Mouse (Mus musculus) cerebellum, adult 11 months (tissue): ENCODE measurements around the gene B4galt2.

Experiments used
- DNase-seq: peaks from one replicate; pipeline ENCODE4 v3.0.0; 2022

B4galt2 gene

DNA sequence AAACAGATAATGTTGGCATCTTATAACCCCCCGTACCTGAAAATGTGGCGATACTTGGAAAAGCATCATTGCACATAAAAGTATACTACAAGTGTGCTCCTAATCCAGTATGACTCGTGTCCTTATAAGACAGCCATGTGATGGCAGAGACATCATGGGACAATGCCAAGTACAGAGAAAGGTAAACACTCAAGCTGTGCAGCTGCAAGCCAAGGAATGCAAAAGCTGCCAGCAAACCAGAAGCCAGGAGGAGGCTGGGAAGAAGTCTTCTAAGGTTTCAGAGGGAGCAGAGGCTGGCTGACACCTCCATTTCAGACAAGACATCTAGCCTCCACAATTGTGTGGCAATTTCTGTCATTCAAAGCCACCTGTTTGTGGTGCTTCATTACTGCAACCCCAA is 22.9 kb upstream of the B4galt2 start:
- DNase-seq = no peak

DNA sequence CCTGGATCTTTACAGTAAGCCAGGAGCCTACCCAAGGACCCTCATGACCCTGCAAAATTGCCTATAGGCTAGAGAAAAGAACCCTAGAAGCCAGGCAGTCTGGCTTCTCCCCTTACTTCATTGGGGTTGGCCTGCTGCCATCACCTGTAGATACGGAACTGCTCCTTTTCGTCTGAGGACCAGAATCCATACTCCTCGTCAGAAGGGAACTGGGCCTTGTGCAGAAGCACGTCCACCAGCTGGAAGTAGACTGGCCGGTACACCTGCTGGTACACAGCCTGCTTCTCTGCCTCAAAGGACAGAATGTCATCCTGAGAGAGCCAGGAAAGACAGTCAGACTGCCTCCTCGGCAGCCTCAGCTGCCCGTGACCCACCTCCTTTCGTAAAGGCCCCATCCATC is 21.5 kb upstream of the B4galt2 start:
- no peak for DNase-seq

DNA sequence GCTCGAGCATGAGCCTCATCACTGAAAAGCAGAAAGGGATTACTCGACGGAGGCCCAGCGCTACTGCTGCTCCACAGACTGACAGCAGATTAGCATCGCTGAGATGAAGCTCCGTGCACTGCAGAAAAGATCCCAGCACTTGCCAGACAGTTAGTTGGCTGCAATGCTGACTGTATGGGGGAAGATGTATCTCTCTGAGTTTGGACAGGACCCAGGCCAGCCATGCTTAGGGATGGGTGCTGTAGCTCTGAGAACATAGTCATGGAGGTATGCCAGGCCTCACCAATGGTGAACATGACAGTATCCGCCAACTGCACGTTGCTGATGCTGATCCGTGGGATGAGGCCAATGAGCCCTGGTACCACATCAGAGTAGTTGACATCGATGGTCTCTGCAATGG is 20.8 kb upstream of the B4galt2 start:
- no peak for DNase-seq

DNA sequence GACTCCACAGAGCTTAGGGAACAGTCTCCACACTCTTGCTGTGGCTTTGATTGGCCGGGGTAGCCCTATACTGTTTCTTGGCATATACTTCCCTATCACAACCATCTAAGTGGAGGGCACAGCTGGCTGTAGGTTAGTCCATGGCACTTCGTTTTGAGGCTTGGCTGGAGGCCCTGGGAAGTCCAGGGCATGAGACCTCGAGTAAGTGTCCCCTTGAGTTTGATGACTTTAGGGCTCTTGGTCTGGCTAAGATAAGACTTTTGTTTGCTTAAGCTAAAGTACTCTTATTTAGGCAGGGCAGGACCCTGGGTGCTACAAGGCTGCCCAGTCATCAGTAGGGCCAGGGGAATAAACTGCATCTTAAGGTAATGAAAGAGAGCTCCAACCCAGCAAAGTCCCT is 14.8 kb upstream of the B4galt2 start:
- no peak for DNase-seq

DNA sequence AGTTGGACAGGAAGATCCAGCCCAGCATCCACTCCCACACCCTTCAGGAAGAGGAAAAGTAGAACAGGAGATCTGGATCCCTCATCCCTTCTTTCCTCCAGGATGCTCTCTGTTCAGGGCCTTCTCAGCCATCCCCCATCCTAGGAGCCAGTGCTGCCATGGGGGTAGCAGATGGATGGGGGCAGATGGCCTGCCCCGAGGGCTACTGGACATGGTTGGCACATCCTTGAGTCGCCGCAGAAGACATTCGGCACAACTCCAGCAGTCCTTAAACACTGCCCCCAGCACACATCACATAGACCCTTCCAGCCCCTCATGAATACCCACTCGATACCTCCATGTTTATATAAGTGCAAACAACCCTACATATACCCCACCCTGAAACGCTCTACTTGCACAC is 12.7 kb upstream of the B4galt2 start:
- DNase-seq = peak; percentile 68

DNA sequence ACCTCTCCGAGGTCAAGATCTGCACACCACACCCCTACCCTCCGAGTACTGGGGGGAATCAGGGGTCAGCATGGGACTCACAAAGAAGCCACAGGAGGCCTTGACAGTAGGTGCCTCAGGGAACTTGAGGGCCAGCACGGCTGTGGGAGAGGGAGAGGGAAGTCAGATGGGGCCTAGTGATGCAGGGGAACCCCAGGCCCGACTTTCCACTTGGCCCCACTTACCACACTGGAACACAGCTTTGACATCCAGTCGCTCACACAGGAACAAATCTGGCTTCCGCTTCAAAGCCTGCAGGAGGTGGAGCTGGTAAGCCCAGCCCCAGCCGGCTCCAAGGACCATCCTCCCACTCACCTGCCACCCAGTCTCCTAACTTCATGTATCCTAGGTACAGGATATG is 12.1 kb upstream of the B4galt2 start:
- no peak for DNase-seq

DNA sequence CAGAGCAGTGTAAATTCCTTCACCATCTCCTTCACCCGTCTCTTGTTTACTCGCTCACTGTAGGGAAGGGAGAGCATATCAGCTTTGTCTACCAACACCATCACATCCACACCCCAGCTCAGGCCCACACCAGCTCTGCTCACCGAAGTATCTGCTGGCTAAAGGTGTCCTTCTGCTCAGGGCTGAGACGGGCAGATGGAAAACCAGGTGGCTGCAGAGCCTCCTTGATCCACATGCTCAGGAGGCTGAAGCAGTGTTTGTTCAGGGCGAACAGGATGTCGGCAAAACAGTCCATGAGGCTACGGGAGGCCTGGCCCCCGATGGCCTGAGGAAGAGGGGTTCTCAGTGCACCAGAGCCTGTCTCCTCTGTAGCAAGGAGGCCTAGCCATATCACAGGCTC is 11.3 kb upstream of the B4galt2 start:
- no peak for DNase-seq

DNA sequence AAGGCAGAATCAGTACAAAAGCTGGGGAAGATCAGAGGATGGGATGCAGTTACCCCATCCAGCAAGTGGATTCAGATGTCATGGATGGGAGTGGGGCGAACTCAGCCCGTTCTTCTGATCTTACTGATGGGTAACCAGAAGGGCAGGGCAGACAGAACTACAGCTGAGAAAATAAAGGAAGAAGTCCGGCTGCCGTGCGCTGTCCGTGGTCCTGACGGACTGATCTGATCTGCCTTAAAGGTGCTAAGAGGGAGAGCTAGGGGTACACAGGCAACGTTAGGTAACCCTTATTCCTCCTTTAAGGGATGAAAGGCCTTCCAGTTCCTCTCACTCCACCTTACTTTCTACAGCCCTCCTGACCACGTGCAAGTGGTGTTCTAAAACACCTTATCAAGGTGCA is 10.1 kb upstream of the B4galt2 start:
- DNase-seq = no peak

DNA sequence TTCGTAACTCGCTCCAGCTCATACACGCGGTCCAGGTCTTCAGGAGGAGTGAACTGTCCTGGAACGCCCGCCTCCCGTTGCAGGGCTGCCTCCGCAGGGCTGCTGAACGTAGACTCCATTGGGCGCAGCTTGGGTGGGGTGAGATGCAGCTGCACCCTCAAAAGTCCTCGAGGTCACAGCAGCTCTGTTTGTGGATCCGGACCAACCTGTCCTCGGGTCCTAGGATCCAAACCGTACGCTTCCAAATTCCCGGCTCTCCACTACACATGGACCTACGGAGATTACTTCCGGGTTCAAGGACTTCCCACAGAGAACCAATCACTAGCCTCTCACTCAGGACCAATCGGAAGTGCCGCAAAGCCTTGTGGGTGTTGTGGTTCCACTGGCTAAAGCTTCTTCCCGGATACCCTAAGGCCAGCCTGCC is 8.5 kb upstream of the B4galt2 start, which contains the start of gene Dph2:
Gene Dph2 (minus strand): TSS at position 295 of the 424 bp plus-strand sequence.
- DNase-seq = peak; percentile 82

DNA sequence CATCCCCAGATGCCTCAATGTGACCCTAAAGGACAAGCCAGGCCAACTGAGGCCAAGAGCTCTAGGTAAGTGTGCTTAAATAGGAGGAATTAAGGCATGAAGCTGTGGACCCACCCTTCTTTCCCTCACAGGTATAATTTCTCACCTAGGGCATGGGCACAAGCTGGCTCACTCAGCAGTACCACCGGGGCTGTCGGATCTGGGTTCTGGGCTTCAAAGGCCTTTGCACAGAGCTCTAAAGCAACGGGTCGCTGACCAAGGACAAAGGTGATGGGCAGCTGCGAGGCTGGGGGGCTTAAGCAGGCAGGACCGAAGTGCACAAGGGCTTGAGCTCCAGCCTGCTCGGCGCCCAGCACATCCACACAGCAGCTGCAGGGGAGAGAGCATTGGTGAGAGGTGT is 7.5 kb upstream of the B4galt2 start:
- DNase-seq = no peak

DNA sequence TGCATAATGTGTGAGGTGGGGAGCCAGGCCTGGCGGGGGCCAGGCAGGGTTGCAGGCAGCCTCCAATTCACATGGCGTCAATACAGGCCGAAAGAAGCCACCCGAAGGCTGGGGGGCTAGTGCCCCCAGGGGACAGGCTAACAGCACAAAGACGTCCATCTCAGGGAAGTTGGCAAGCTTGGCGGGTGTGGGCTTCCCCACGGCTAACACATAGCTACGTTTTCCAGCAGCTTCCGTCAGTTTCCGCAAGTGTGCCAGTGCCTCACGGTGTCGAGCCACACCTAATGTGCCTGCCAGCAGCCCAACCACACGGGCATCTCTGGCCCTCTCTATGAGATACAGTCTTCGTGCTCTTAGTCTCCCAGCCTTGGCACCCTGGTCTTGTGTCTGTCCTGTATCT is 6.7 kb upstream of the B4galt2 start:
- DNase-seq = no peak

DNA sequence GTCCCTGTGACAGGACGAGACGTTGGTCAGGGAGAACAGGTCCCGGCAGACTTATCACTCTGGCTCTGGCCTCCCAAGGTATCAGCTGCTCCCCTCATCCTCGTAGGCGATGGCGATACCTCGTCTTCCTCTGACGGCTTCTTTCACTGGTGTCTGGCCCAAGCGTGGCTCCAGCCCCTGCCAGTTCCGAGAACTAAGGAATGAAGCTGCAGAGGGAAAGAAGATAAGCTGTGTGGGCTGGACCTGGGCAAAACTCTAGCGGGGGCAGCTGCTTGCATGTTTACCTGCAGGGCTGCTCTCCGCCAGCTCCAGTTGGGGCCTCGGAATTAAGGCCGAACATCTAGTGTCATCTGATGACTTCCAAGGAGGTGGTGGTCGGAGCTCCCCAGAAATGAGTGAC is 6.2 kb upstream of the B4galt2 start:
- no peak for DNase-seq

DNA sequence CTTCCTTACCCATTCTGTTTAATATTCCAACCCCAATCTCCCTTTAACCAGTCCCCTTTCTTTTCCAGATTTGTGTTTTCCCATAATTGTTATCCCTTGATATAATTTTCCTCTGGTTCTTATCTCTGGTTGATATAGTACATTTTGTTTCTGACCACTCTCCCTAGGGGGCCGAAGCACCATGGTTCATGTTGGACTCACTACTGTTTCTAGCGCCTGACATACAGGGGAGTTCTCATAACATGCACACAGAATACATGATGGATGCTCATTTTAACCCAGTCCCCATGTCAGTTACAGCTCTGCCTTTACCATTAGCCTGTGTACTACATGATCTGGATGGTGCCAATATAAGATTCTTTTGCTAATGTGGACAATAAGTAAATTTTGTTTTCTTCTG is 4.6 kb upstream of the B4galt2 start:
- DNase-seq = no peak

DNA sequence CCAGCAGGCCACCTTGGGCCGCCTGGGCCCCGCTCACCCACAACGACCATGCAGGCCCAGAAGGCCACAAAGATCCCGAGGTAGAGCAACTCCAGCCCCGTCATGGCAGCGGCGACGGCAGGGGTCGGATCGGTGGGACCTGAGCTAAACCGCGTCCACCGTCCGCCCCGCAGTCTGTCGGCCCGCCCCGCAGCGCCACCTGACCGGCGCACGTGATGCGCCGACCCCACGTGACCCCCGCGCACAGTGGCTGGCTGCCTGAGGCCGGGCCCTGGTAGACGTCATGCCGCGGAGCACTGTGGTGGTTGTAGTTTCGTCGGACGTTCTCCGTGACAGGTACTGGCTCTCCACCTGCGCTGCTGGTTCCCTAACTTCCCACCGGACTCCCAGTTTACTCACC is 3.8 kb upstream of the B4galt2 start, which contains the start of gene Atp6v0b:
Gene Atp6v0b (minus strand): TSS at position 201 of the 400 bp plus-strand sequence.
- peak; percentile 94 for DNase-seq

DNA sequence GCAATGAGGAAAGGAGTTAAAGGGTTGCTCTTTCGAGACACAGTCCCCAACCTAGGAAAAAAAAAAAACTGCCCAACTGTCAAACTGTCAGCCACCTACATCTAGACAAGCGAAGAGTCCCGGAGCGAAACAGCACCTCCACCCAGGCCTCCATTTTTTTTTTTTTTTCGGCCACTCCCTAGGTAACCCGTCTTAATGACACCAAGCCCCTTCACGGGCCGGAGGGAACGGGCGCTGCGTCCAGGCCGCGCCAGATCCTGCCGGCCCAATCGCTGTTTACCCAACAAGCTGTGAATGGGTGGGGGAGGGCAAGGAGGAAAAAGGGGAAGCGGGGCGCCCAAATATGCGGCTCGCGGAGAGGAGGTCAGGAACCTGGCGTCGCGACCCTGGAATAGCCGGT is 3.4 kb upstream of the B4galt2 start:
- no peak for DNase-seq

DNA sequence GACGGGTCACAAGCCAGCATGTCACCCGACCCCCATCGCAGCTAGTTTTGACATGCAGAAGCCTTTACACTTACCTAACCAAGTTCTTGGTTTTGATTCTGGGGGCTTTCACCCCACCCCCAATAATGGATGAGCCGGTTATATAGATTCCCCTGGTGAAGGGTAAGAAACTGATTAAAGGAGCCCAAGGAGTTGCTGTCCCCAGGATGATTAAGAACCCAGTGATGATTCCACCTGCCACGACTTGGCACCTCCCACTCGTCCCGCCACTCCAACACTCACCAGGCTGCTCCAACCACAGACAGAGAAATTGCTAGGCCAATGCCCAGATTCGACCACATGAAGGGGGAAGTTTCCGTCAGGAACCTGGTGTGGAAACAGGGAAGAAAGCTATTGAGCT is 2.7 kb upstream of the B4galt2 start:
- DNase-seq = no peak

DNA sequence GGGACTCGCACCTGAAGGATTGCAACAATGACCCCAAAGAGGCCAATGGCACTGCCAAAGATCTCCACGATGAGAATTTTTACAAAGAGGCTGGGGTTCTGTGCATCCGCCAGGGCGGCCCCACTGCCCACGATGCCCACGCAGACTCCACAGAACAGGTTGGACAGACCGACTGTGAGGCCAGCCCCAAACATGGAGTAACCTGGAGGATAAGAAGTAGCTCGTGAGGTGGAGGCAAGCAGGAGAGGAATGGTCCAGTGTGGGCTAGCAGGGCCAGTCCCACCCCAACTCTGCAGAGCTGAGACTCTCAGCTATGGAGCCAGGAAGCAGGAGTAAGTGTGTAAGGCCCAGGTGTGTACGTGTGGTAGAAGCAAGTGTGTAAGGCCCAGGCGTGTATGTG is 1.8 kb upstream of the B4galt2 start:
- DNase-seq = no peak

DNA sequence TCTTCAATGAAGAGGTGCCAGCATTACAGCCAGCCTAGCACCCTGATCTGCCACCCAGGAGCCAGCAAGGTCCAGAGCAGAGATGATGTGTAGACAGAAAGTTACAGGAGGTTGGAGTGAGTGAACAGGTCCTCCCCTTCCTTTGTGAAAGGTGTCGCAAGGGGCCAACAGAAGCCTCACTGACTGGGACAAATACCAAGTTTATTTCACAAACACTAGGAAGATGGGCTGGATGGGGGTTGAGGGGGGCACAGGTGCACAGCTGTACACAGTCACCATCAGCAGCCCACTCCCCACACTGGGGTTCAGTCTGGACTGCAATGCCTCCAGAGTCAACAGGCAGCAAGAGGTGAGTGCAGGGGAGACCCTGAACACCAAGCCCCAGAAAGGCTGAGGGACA is 859 bp upstream of the B4galt2 start:
- no peak for DNase-seq

DNA sequence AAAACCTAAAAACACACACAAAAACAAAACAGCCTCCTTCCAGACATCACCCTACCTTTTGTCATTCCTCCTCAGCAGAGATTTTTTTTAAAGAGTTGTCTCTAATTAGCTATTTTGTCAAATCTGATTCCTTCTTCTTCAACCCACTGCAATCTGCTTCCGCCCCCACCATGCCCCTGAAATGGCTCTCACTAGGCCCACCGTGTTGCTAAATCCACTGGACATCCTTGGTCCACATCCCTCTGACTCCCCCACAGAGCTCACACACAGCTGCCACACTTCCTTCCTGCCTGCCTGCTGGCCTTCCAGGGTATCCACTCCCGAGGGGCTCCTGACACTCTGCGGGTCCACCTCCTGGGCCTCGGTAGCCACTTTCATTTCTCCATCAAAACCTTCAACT is 4.6 kb downstream of the B4galt2 start:
- no peak for DNase-seq

DNA sequence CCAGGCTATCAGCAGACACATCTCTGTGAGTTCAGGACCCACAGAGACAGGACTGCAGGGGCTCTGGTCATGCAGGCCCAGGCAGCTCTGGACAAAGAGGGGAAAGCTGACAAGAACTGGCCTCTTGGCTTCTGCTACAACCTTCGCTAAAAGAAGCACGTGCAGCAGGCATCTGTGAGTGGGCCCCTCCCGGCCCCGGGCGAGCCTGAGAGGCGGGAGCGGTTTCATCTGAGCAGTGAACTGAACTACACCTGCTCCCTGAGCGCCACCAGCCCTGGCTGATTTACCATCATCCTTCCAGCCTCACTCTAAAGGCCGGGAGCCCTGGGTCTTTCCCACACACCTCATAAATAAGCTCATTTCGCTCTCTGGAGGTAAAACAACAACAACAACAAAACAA is 5.0 kb downstream of the B4galt2 start:
- DNase-seq = no peak

DNA sequence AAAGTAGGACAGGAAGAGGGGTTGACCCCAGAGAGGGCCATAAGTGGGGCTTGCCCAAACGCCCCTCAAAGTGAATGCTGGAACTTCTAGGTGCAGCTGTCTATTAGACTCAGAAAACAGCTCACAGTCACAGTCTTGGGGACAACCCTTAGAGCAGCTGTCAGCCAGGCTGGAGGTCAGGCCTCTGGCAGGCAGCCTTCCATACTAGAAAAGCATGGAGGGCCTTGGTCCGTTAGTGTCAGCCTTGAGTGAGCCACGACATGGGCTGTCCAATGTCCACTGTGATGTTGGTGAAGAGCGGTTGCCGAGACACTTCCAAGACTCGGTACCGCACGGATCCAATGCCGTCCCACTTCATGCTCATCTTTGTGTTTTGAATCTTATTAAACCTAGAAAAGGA is 9.7 kb downstream of the B4galt2 start:
- DNase-seq = no peak

DNA sequence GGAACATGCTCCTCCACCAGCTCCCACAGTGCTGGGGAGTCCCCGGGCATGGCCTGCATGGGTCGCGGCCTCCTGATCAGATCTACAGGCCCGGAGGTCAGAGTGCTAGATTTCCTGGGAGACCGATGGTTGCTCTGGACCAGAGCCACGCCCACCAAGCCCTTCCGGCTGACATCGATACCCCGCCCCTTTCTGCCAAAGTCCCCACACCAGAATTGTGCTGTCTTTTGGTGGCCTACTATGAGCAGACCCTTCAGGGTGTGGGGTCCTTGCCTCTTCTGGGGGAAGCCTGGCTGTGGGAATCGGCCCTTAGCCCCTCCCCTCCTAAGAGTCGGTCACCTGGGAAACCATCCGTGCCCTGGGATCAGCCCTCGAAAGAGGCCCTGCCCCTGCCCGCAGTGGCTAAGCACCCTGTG is 10.8 kb downstream of the B4galt2 start, which contains the start of gene Ccdc24:
Gene Ccdc24 (minus strand): TSS at position 87 of the 416 bp plus-strand sequence.
- no peak for DNase-seq

DNA sequence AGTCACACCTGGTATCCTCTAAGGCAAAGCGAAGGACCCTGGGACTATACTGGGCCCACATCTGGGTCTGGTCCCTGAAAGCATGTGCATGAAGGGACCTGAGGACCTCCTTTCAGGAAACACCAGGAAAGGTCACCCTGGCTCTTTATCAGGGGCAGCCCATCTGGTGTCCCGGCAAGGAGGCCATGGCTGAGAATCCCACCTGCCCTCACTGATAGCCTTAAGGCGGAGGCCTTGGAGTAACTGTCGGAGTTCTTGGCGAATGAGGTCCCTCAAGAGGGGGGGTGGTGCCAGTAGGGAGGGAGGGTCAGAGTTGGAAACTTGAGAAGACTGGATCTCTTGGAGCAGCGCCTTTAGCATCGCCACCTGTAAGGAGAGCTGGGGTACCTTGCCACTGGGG is 11.5 kb downstream of the B4galt2 start:
- no peak for DNase-seq

DNA sequence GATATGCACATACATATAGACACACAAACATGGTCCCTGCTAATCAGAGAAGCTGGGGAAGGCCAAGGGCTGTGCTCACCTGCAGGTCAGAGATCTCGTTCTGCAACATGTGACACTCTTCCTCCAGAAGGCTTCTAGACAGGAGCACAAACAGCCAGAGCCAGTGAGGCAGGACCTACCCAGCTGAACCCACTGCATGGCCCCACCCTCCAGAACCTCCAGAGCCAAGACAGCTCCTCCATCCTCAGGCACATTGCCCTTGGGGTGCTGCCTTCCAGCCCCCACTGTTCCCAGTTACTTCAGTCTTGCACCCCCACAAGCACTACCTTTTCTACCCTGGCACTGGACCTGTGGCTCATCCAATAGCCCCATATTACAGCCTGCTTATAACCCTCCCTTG is 12.8 kb downstream of the B4galt2 start:
- DNase-seq = no peak

DNA sequence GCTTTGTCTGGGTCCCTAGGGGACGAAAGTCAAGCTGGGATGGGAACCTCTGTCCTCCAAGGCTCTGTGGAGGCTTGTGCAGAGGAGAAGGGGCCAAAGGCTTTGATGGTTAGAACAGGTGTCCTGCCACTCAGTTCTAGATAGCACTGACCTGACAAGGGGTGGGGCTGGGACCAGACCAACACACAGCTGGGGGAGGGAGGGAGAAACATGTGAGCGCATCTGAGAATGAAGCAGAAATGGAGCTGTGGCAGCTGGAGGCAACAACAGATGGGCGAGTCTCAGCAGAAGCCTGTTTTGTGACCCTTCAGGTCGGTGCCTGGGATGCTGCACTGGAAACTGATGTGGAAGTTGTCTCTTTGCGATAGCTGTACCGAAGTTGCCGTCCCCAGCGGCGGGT is 14.0 kb downstream of the B4galt2 start:
- no peak for DNase-seq

DNA sequence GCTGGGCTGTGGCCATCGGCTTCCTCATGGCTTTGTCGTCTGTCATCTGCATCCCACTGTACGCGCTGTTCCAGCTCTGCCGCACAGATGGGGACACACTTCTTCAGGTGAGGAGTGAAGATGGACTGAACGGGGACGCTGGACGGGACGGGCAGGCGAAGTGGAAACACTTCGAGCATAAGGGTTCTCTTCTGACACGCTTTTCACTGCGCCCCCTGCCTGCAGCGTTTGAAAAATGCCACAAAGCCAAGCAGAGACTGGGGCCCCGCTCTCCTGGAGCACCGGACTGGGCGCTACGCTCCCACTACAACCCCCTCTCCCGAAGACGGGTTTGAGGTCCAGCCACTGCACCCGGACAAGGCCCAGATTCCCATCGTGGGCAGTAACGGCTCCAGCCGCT is 15.5 kb downstream of the B4galt2 start:
- no peak for DNase-seq
